Mouse (Mus musculus) ZHBTc4 (cell line): Measurements from ENCODE around the gene Upf1.

Experiments used
- DNase-seq: peaks from one replicate; pipeline ENCODE4 v3.0.0-alpha.2; 2011; ENCODE audit warnings: low read depth, low spot score

The Upf1 gene

GRCm38 (mm10) chr8:70329124-70329834, 23.8 kb downstream of the Upf1 start, which contains the start of gene Gdf1:
Gene Gdf1 (plus strand): TSS chr8:70329817.
- DNase-seq: peak; percentile 83

- no peak for DNase-seq
These were observed 25.6 kb downstream of the Upf1 start for GRCm38 (mm10) chr8:70327512-70327911.

- DNase-seq: no peak
These were observed 29.4 kb downstream of the Upf1 start for GRCm38 (mm10) chr8:70323716-70324115.

GRCm38 (mm10) chr8:70317872-70318271, 35.2 kb downstream of the Upf1 start:
- no peak for DNase-seq

GRCm38 (mm10) chr8:70316511-70317504, 36.3 kb downstream of the Upf1 start:
- peak; percentile 89 for DNase-seq

- DNase-seq: peak; percentile 68
These were observed 37.2 kb downstream of the Upf1 start, which contains the start of gene Cers1 for GRCm38 (mm10) chr8:70315624-70316510. Gene Cers1 (plus strand): TSS chr8:70315775.

GRCm38 (mm10) chr8:70313399-70313798, 39.7 kb downstream of the Upf1 start:
- no peak for DNase-seq

GRCm38 (mm10) chr8:70309311-70309710, 43.8 kb downstream of the Upf1 start:
- peak; percentile 77 for DNase-seq

GRCm38 (mm10) chr8:70302901-70303300, 50.2 kb downstream of the Upf1 start:
- DNase-seq: no peak

GRCm38 (mm10) chr8:70302358-70302890, 50.7 kb downstream of the Upf1 start, which contains the start of the genes Ddx49 and Cope:
Gene Ddx49 (minus strand): TSS chr8:70302489.
Gene Cope (plus strand): TSS chr8:70302518.
- DNase-seq: peak; percentile 94

- no peak for DNase-seq
These were observed 52.2 kb downstream of the Upf1 start for GRCm38 (mm10) chr8:70300881-70301280.

GRCm38 (mm10) chr8:70293988-70294405, 59.1 kb downstream of the Upf1 start:
- no peak for DNase-seq

GRCm38 (mm10) chr8:70286737-70287136, 66.3 kb downstream of the Upf1 start:
- peak; percentile 77 for DNase-seq

GRCm38 (mm10) chr8:70285304-70285703, 67.8 kb downstream of the Upf1 start:
- DNase-seq: no peak

GRCm38 (mm10) chr8:70284421-70284820, 68.7 kb downstream of the Upf1 start:
- no peak for DNase-seq

GRCm38 (mm10) chr8:70283136-70284077, 69.7 kb downstream of the Upf1 start:
- DNase-seq: peak; percentile 30

GRCm38 (mm10) chr8:70282603-70283135, 70.4 kb downstream of the Upf1 start, which contains the start of gene Homer3:
Gene Homer3 (plus strand): TSS chr8:70282827.
- peak; percentile 97 for DNase-seq
